Mouse (Mus musculus) MN1 (cell line): ENCODE measurements around the gene Atg2b.

Experiments used
- DNase-seq: peaks from one replicate; pipeline ENCODE4 v3.0.0-alpha.2; 2016; ENCODE audit warnings: low spot score

Atg2b gene

GRCm38 (mm10) chr12:105685001-105685691 lies at the start of gene Atg2b:
TSS of gene Atg2b (minus strand) at chr12:105685211.
- DNase-seq, result peak; percentile 93

GRCm38 (mm10) chr12:105733370-105734159 lies 48.6 kb upstream of the Atg2b start:
- no peak for DNase-seq

- no peak for DNase-seq
Measured at GRCm38 (mm10) chr12:105730851-105731460, 45.9 kb upstream of the Atg2b start.

GRCm38 (mm10) chr12:105727964-105728363 lies 43.0 kb upstream of the Atg2b start:
- DNase-seq, result peak; percentile 30

- DNase-seq, result no peak
Measured at GRCm38 (mm10) chr12:105727268-105727667, 42.3 kb upstream of the Atg2b start.

- DNase-seq, result no peak
Measured at GRCm38 (mm10) chr12:105725736-105726135, 40.7 kb upstream of the Atg2b start.

GRCm38 (mm10) chr12:105724616-105725015 lies 39.6 kb upstream of the Atg2b start:
- DNase-seq, result no peak

GRCm38 (mm10) chr12:105722657-105723056 lies 37.6 kb upstream of the Atg2b start:
- DNase-seq, result peak; percentile 59

- no peak for DNase-seq
Measured at GRCm38 (mm10) chr12:105721452-105722132, 36.6 kb upstream of the Atg2b start.

- DNase-seq, result no peak
Measured at GRCm38 (mm10) chr12:105720196-105720595, 35.2 kb upstream of the Atg2b start.

- no peak for DNase-seq
Measured at GRCm38 (mm10) chr12:105718616-105719015, 33.6 kb upstream of the Atg2b start.

- DNase-seq, result no peak
Measured at GRCm38 (mm10) chr12:105705799-105706487, 20.9 kb upstream of the Atg2b start, which contains the start of gene Ak7. TSS of gene Ak7 (plus strand) at chr12:105705976.

GRCm38 (mm10) chr12:105700433-105700832 lies 15.4 kb upstream of the Atg2b start:
- DNase-seq, result no peak

GRCm38 (mm10) chr12:105697104-105697780 lies 12.2 kb upstream of the Atg2b start:
- no peak for DNase-seq

- DNase-seq, result no peak
Measured at GRCm38 (mm10) chr12:105695848-105696247, 10.8 kb upstream of the Atg2b start.

- DNase-seq, result no peak
Measured at GRCm38 (mm10) chr12:105694021-105694420, 9.0 kb upstream of the Atg2b start.

GRCm38 (mm10) chr12:105689435-105689834 lies 4.4 kb upstream of the Atg2b start:
- no peak for DNase-seq

- no peak for DNase-seq
Measured at GRCm38 (mm10) chr12:105688546-105688945, 3.5 kb upstream of the Atg2b start.

GRCm38 (mm10) chr12:105687416-105687815 lies 2.4 kb upstream of the Atg2b start:
- no peak for DNase-seq

- DNase-seq, result no peak
Measured at GRCm38 (mm10) chr12:105686791-105687190, 1.8 kb upstream of the Atg2b start.
